Mouse (Mus musculus) small intestine, adult 2 months (tissue): Measurements from ENCODE around the gene Pde6c. TPM values are rescaled to one million over a fixed set of nuclear protein-coding genes. Genes with fewer than 3 reads are reported as not detected.

Source experiments
- H3K27ac ChIP-seq: fragments of 200-500 bp; 2 replicates; pipeline ENCODE4 v1.5.1; 2012; ENCODE audit warnings: low read depth, low read length, control low read depth, inconsistent platforms; ENCODE audit not compliant: insufficient read depth
- H3K27me3 ChIP-seq: fragments of 200-500 bp; 2 replicates; pipeline ENCODE4 v1.6.1; 2012; ENCODE audit warnings: mild to moderate bottlenecking, moderate library complexity, low read length, inconsistent platforms; ENCODE audit not compliant: control insufficient read depth, insufficient read depth
- H3K36me3 ChIP-seq: fragments of 200-500 bp; 2 replicates; pipeline ENCODE4 v1.6.1; 2012; ENCODE audit warnings: mild to moderate bottlenecking, low read length, control low read depth, inconsistent platforms; ENCODE audit not compliant: control insufficient read depth, insufficient read depth
- H3K4me1 ChIP-seq: fragments of 200-500 bp; 2 replicates; pipeline ENCODE4 v1.6.1; 2012; ENCODE audit warnings: low read length, inconsistent platforms, mixed read lengths; ENCODE audit not compliant: control insufficient read depth, insufficient read depth, insufficient read length
- H3K4me3 ChIP-seq: fragments of 200-500 bp; 2 replicates; pipeline ENCODE4 v1.5.1; 2012; ENCODE audit warnings: low read depth, mild to moderate bottlenecking, control low read depth, inconsistent platforms, low read length, moderate library complexity
- CTCF ChIP-seq: fragments of 200-500 bp; IDR thresholded peaks from 2 replicates; pipeline ENCODE4 v1.5.1; 2012; ENCODE audit warnings: low read depth, mild to moderate bottlenecking, control low read depth, inconsistent platforms, low read length, moderate library complexity, mixed read lengths; ENCODE audit not compliant: insufficient replicate concordance, insufficient read length; ENCODE audit errors: extremely low read depth
- POLR2A ChIP-seq: fragments of 200-500 bp; IDR thresholded peaks from 2 replicates; pipeline ENCODE4 v1.6.1; 2012; ENCODE audit warnings: low read depth, mild to moderate bottlenecking, control low read depth, inconsistent platforms, low read length, moderate library complexity
- WGBS: fragments of 180-500 bp; shearing (Covaris S2); methylation state at CpG from one replicate; pipeline ENCODE4 v1.1.7; 2018; 5-methylcytosine and 5-hydroxymethylcytosine counted together
- polyA plus RNA-seq: library from polyadenylated mRNA; depleted of rRNA; stranded (reverse); fragments of >200 nt; gene quantifications from 2 replicates; pipeline ENCODE4 v1.2.3, GENCODE M21; 2012

Pde6c gene
- polyA plus RNA-seq, 1 experiment: not detected

DNA sequence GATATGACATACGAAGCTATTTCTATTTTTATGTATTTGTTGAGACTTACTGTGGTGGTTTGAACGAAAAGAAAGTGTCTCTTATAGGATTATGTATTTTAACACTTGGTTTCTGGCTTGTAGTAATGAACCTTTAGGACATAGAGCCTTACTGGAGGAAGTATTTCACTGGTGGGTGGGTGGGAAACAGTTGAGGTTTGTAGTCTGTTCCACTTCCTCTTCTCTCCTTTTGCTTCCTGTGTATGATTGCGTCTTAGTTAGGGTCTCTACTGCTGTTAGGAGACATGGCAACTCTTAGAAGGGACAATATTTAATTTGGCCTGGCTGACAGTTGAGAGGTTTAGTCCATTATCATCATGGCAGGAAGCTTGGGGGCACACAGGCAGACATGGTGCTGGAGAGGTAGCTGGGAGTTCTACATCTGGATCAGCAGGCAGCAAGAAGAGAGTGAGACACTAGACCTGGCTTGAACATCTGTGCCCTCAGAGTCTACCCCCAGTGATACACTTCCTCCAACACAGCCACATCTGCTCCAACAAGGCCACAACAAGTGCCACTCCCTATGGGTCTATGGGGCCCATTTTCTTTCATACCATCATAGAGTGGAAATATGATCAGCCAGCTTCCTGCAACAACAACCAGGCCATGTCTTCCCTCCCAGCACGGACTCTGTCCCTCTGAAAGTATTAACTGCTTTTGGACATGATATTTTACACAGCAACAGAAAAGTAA lies 11.1 kb downstream of the Pde6c start:
- Histone ChIP-seq H3K4me1 (no peaks in the 10 kb centered on the region), H3K4me3 (no peak overlapping the region), H3K36me3 (no peaks in the 10 kb centered on the region), H3K27me3 (no peaks in the 10 kb centered on the region), H3K27ac (no peak overlapping the region)
- WGBS: 71% methylated on average over 4 of the region's 4 CpGs
- TF ChIP-seq POLR2A: no peak
- no peak for TF ChIP-seq CTCF

GRCm38 (mm10) chr19:38156243-38156642 lies 23.7 kb downstream of the Pde6c start:
- Histone ChIP-seq H3K36me3 (no peaks in the 10 kb centered on the region), H3K4me3 (no peak overlapping the region), H3K27ac (no peak overlapping the region), H3K27me3 (no peaks in the 10 kb centered on the region), H3K4me1 (no peaks in the 10 kb centered on the region)
- TF ChIP-seq CTCF (no peak), POLR2A (no peak)
- WGBS: 100% methylated on average over 1 of the region's 1 CpGs

GRCm38 (mm10) chr19:38161648-38162354 lies 29.2 kb downstream of the Pde6c start:
- Histone ChIP-seq H3K27ac (no peak overlapping the region), H3K4me1 (peaks cover 8% of the 10 kb centered on the region; the same call in 1 of the 2 replicates), H3K4me3 (no peak overlapping the region), H3K27me3 (no peaks in the 10 kb centered on the region), H3K36me3 (no peaks in the 10 kb centered on the region)
- TF ChIP-seq POLR2A (no peak), CTCF (no peak)
- WGBS: 62% methylated on average over 21 of the region's 21 CpGs

- no peak overlapping the region for H3K27ac ChIP-seq
- WGBS: 18% methylated on average over 2 of the region's 2 CpGs
- peaks cover 8% of the 10 kb centered on the region; the same call in 1 of the 2 replicates for H3K4me1 ChIP-seq
- H3K36me3 ChIP-seq: no peaks in the 10 kb centered on the region
- no peak overlapping the region for H3K4me3 ChIP-seq
- no peaks in the 10 kb centered on the region for H3K27me3 ChIP-seq
- no peak for TF ChIP-seq CTCF
- TF ChIP-seq POLR2A: no peak
These were observed 32.1 kb downstream of the Pde6c start for GRCm38 (mm10) chr19:38164633-38165032.

- Histone ChIP-seq H3K27ac (no peak overlapping the region), H3K4me3 (no peak overlapping the region), H3K27me3 (no peaks in the 10 kb centered on the region), H3K4me1 (no peaks in the 10 kb centered on the region), H3K36me3 (peaks cover 1% of the 10 kb centered on the region; the same call in 1 of the 2 replicates)
- TF ChIP-seq CTCF (no peak), POLR2A (no peak)
- 89% methylated on average over 9 of the region's 9 CpGs for WGBS
These were observed 47.1 kb downstream of the Pde6c start for GRCm38 (mm10) chr19:38179675-38180074.

DNA sequence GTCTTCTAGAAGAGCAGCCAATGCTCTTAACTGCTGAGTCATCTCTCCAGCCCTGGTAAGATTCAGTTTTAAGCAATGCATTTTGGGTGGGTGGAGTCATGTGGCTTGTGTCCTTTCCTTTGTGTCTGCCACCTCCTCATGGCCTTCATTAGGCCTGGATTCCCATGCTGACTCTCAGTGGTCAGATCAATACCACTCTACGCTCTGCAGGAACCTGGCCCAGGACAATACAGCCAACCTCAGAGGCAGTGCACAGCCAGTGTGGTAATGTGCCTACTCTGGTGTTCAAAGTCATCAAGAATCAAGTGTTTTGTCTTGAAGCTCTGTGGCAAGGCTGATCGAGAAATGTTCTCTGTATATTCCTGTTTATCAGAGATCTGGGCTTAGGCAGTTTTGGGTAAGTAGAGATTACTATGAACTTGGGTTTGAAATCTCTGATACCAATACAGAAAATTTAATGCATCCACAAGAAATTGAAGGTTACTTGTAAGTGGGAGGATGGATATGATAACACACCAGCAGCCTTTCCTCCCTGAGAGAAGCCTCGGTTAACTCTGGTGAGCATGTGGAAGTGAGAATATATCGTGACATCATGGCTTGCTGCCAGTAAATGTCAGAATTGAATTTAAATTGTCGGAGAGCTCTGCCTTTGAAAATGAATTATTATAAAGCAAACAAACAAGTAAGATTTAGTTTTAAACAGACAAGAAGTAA lies 54.2 kb downstream of the Pde6c start:
- Histone ChIP-seq H3K36me3 (peaks cover 14% of the 10 kb centered on the region), H3K27me3 (no peaks in the 10 kb centered on the region), H3K27ac (no peak overlapping the region), H3K4me3 (no peak overlapping the region), H3K4me1 (no peaks in the 10 kb centered on the region)
- TF ChIP-seq POLR2A: no peak
- no peak for TF ChIP-seq CTCF
- 83% methylated on average over 5 of the region's 5 CpGs for WGBS

GRCm38 (mm10) chr19:38187345-38187680 lies 54.7 kb downstream of the Pde6c start:
- H3K4me3 ChIP-seq: no peak overlapping the region
- peaks cover 2% of the 10 kb centered on the region; the same call in 1 of the 2 replicates for H3K4me1 ChIP-seq
- WGBS: 90% methylated on average over 2 of the region's 2 CpGs
- no peak overlapping the region for H3K27ac ChIP-seq
- H3K36me3 ChIP-seq: peaks cover 14% of the 10 kb centered on the region
- no peaks in the 10 kb centered on the region for H3K27me3 ChIP-seq
- TF ChIP-seq CTCF: no peak
- TF ChIP-seq POLR2A: no peak
